26 mouse cellular contexts compared by ENCODE assay signal in genomic region chr9:61280856-61281582, GRCm38 (mm10).
DNase-seq lines count a peak whose midpoint lies in the region; ATAC-seq and TF ChIP-seq lines count a peak whose summit lies in the region.
"Had no signal": no experiment of that assay in that cellular context is flagged by ENCODE, and none has a peak within 500 bp of the region (broad histone marks: within the 10 kb centered on the region; RNA-seq: fewer than 3 reads in every experiment).

No protein-coding gene starts in this region.

- no peak overlapping the region for H3K4me3 ChIP-seq in cerebellum, adult 2 months (replicated peaks; ENCODE audit: insufficient read depth, low read depth, low read length)
- H3K4me3 ChIP-seq in ES-Bruce4 (ENCODE audit: low read depth, low read length): no peak overlapping the region
- no peak overlapping the region for H3K4me3 ChIP-seq in liver, embryonic 12.5 days
- H3K4me3 ChIP-seq: embryonic facial prominence, embryonic 13.5 days; erythroblast, embryonic 14.5 days; forebrain, embryonic 13.5 days; heart, adult 2 months; heart, embryonic 10.5 days; heart, embryonic 13.5 days; hindbrain, embryonic 15.5 days had no signal

- H3K27ac ChIP-seq in cerebellum, adult 2 months (ENCODE audit: insufficient read depth, low read length): no peak overlapping the region
- H3K27ac ChIP-seq in ES-Bruce4 (ENCODE audit: insufficient read depth, low read length): peak overlapping the region; percentile 14; the same call in 1 of the 2 replicates
- no peak overlapping the region for H3K27ac ChIP-seq in liver, embryonic 12.5 days
- H3K27ac ChIP-seq: embryonic facial prominence, embryonic 13.5 days; forebrain, embryonic 13.5 days; heart, adult 2 months; heart, embryonic 10.5 days; heart, embryonic 13.5 days; hindbrain, embryonic 15.5 days had no signal

- peak; percentile 8 for DNase-seq in cerebellum, adult 9-10 months
- DNase-seq in cerebellum, adult 2 months: no peak
- DNase-seq in 3134 (ENCODE audit: extremely low read depth, insufficient read length, low spot score) (peak; percentile 53), R1 (ENCODE audit: low read depth, low spot score) (peak; percentile 69)
- DNase-seq in adrenal gland, postnatal 4 days (ENCODE audit: low spot score in 2 of 2): no peak
- no peak for DNase-seq in adrenal gland, postnatal 10 days
- DNase-seq: adrenal gland, adult 2 months; adrenal gland, postnatal 25 days; cerebellum, adult 18-20 months; cerebellum, postnatal 14 days; gastrocnemius, postnatal 10 days; gastrocnemius, postnatal 36 days; heart, adult 2 months; heart, postnatal 14 days; heart, postnatal 4 days; kidney, adult 8-10 months had no signal

- no peak for TF ChIP-seq POLR2A in cerebellum, adult 2 months (IDR thresholded peaks at IDR 0.05; ENCODE audit: borderline replicate concordance, insufficient read depth, low read length)
- no peak for TF ChIP-seq POLR2A in ES-Bruce4 (IDR thresholded peaks at IDR 0.05; ENCODE audit: insufficient read depth, low read length)

- H3K4me1 ChIP-seq in cerebellum, adult 2 months (ENCODE audit: control insufficient read depth, insufficient read depth, low read length): peaks cover 49% of the 10 kb centered on the region
- peaks cover 2% of the 10 kb centered on the region for H3K4me1 ChIP-seq in ES-Bruce4 (ENCODE audit: control insufficient read depth, insufficient read depth, low read length)
- H3K4me1 ChIP-seq in liver, embryonic 12.5 days: peaks cover 21% of the 10 kb centered on the region

- no peak overlapping the region for H3K4me2 ChIP-seq in liver, embryonic 12.5 days
- H3K4me2 ChIP-seq: embryonic facial prominence, embryonic 13.5 days; forebrain, embryonic 13.5 days; heart, embryonic 13.5 days; hindbrain, embryonic 15.5 days had no signal

- H3K9ac ChIP-seq in ES-Bruce4 (ENCODE audit: low read depth, poor library complexity, severe bottlenecking): no peak overlapping the region
- H3K9ac ChIP-seq in liver, embryonic 12.5 days: no peak overlapping the region
- H3K9ac ChIP-seq: embryonic facial prominence, embryonic 13.5 days; forebrain, embryonic 13.5 days; heart, embryonic 13.5 days; hindbrain, embryonic 15.5 days had no signal

- TF ChIP-seq EP300 in ES-Bruce4 (IDR thresholded peaks at IDR 0.05; ENCODE audit: insufficient read depth, low read depth, low read length): peak; percentile 88

- no peak for ATAC-seq in liver, embryonic 12.5 days
- ATAC-seq: forebrain, embryonic 13.5 days; forebrain, embryonic 16.5 days; intestine, postnatal 0 days had no signal

- no peaks in the 10 kb centered on the region for H3K9me3 ChIP-seq in ES-Bruce4 (replicated peaks; ENCODE audit: control insufficient read depth, insufficient read depth, low read length, poor library complexity, severe bottlenecking)
- H3K9me3 ChIP-seq in liver, embryonic 12.5 days (replicated peaks): no peaks in the 10 kb centered on the region
- H3K9me3 ChIP-seq: embryonic facial prominence, embryonic 13.5 days; forebrain, embryonic 13.5 days; heart, embryonic 10.5 days; heart, embryonic 13.5 days; hindbrain, embryonic 15.5 days had no signal

- no peaks in the 10 kb centered on the region for H3K27me3 ChIP-seq in cerebellum, adult 2 months (ENCODE audit: control insufficient read depth, insufficient read depth, low read length)
- no peaks in the 10 kb centered on the region for H3K27me3 ChIP-seq in ES-Bruce4 (ENCODE audit: control insufficient read depth, insufficient read depth, low read length, poor library complexity, severe bottlenecking)
- peaks cover 83% of the 10 kb centered on the region for H3K27me3 ChIP-seq in liver, embryonic 12.5 days (replicated peaks)

- no peak for TF ChIP-seq CTCF in cerebellum, adult 2 months (IDR thresholded peaks at IDR 0.05; ENCODE audit: borderline replicate concordance, insufficient read depth, low read depth, low read length)
- no peak for TF ChIP-seq CTCF in ES-Bruce4 (IDR thresholded peaks at IDR 0.05; ENCODE audit: low read depth, low read length)

- no peaks in the 10 kb centered on the region for H3K36me3 ChIP-seq in ES-Bruce4 (ENCODE audit: control insufficient read depth, insufficient read depth, low read length, poor library complexity, severe bottlenecking)
- H3K36me3 ChIP-seq in liver, embryonic 12.5 days: no peaks in the 10 kb centered on the region
- H3K36me3 ChIP-seq: embryonic facial prominence, embryonic 13.5 days; heart, embryonic 10.5 days; heart, embryonic 13.5 days; hindbrain, embryonic 15.5 days had no signal

- 97% methylated on average over 12 of the region's 12 CpGs for whole genome bisulfite sequencing in cerebellum, adult 2 months
- 50% methylated on average over 12 of the region's 12 CpGs for WGBS in liver, embryonic 12.5 days (ENCODE audit: insufficient replicate concordance)

Comparison
In these comparisons a context has a peak if more than half of its experiments do, and no peak if none do; other contexts are left out.
1. DNase-seq: peak in cerebellum, adult 9-10 months (single experiment), 3134 (single experiment) and R1 (single experiment); none in cerebellum, adult 2 months (0 of 2), adrenal gland, postnatal 4 days (0 of 2) and adrenal gland, postnatal 10 days (single experiment).